Mouse (Mus musculus) cerebellum, postnatal 4 days (tissue): ENCODE results near the gene Dchs2.

Experiments
- DNase-seq, 2 experiments: peaks; one replicate each; pipeline ENCODE4 v3.0.0; 2022; ENCODE audit warnings: low spot score in 2 of 2, mixed read lengths in 1 of 2

Gene Dchs2

GRCm38 (mm10) chr3:83250001-83250545, 122.3 kb downstream of the Dchs2 start:
- DNase-seq = no peak

GRCm38 (mm10) chr3:83251899-83252298, 124.2 kb downstream of the Dchs2 start:
- no peak for DNase-seq

- no peak for DNase-seq
Observed at GRCm38 (mm10) chr3:83259421-83259820, 131.7 kb downstream of the Dchs2 start.

- no peak for DNase-seq
Observed at GRCm38 (mm10) chr3:83266009-83266408, 138.3 kb downstream of the Dchs2 start.

GRCm38 (mm10) chr3:83270228-83270627, 142.5 kb downstream of the Dchs2 start:
- DNase-seq = no peak

GRCm38 (mm10) chr3:83270982-83271381, 143.2 kb downstream of the Dchs2 start:
- no peak for DNase-seq

GRCm38 (mm10) chr3:83273555-83274244, 146.0 kb downstream of the Dchs2 start:
- peak in 1 of 2 experiments; percentile 74 for DNase-seq

- DNase-seq = no peak
Observed at GRCm38 (mm10) chr3:83275703-83276102, 148.0 kb downstream of the Dchs2 start.

GRCm38 (mm10) chr3:83283882-83284281, 156.1 kb downstream of the Dchs2 start:
- DNase-seq = no peak

- DNase-seq = peak in 1 of 2 experiments; percentile 52
Observed at GRCm38 (mm10) chr3:83286975-83287405, 159.2 kb downstream of the Dchs2 start.

- DNase-seq = no peak
Observed at GRCm38 (mm10) chr3:83288118-83288840, 160.5 kb downstream of the Dchs2 start.

- DNase-seq = no peak
Observed at GRCm38 (mm10) chr3:83290482-83290881, 162.7 kb downstream of the Dchs2 start.

GRCm38 (mm10) chr3:83290953-83291352, 163.2 kb downstream of the Dchs2 start:
- no peak for DNase-seq

- no peak for DNase-seq
Observed at GRCm38 (mm10) chr3:83299783-83300382, 172.1 kb downstream of the Dchs2 start.

- DNase-seq = peak in 1 of 2 experiments; percentile 13
Observed at GRCm38 (mm10) chr3:83303876-83304275, 176.1 kb downstream of the Dchs2 start.

- no peak for DNase-seq
Observed at GRCm38 (mm10) chr3:83345928-83346327, 218.2 kb downstream of the Dchs2 start.

- no peak for DNase-seq
Observed at GRCm38 (mm10) chr3:83368500-83369068, 240.8 kb downstream of the Dchs2 start.

- DNase-seq = no peak
Observed at GRCm38 (mm10) chr3:83369871-83370270, 242.1 kb downstream of the Dchs2 start.

- no peak for DNase-seq
Observed at GRCm38 (mm10) chr3:83374333-83374732, 246.6 kb downstream of the Dchs2 start.

GRCm38 (mm10) chr3:83376834-83377233, 249.1 kb downstream of the Dchs2 start:
- no peak for DNase-seq
